Mouse (Mus musculus): ENCODE measurements around the gene Txnrd1.

Txnrd1 gene

GRCm38 (mm10) chr10:82833926-82834325 is at the start of gene Txnrd1:
Txnrd1 (plus strand) TSS chr10:82833951.
- no peak for DNase-seq

GRCm38 (mm10) chr10:82789181-82789580 is 44.6 kb upstream of the Txnrd1 start:
- no peak for DNase-seq

- DNase-seq = no peak
Measured at GRCm38 (mm10) chr10:82790504-82790903, 43.2 kb upstream of the Txnrd1 start.

GRCm38 (mm10) chr10:82791713-82792112 is 42.0 kb upstream of the Txnrd1 start:
- DNase-seq = no peak

GRCm38 (mm10) chr10:82792311-82792710 is 41.4 kb upstream of the Txnrd1 start:
- no peak for DNase-seq

- DNase-seq = peak; percentile 70
Measured at GRCm38 (mm10) chr10:82795071-82795731, 38.5 kb upstream of the Txnrd1 start.

GRCm38 (mm10) chr10:82795767-82796166 is 38.0 kb upstream of the Txnrd1 start:
- DNase-seq = no peak

GRCm38 (mm10) chr10:82796471-82797118 is 37.2 kb upstream of the Txnrd1 start:
- DNase-seq = no peak

GRCm38 (mm10) chr10:82797119-82797491 is 36.6 kb upstream of the Txnrd1 start:
- DNase-seq = no peak

- no peak for DNase-seq
Measured at GRCm38 (mm10) chr10:82798312-82798933, 35.3 kb upstream of the Txnrd1 start.

GRCm38 (mm10) chr10:82800094-82800493 is 33.7 kb upstream of the Txnrd1 start:
- DNase-seq = no peak

- DNase-seq = no peak
Measured at GRCm38 (mm10) chr10:82804396-82804795, 29.4 kb upstream of the Txnrd1 start.

GRCm38 (mm10) chr10:82805111-82805510 is 28.6 kb upstream of the Txnrd1 start:
- peak; percentile 70 for DNase-seq

- no peak for DNase-seq
Measured at GRCm38 (mm10) chr10:82806414-82806813, 27.3 kb upstream of the Txnrd1 start.

GRCm38 (mm10) chr10:82807238-82807637 is 26.5 kb upstream of the Txnrd1 start:
- DNase-seq = peak; percentile 25

- DNase-seq = no peak
Measured at GRCm38 (mm10) chr10:82808155-82808554, 25.6 kb upstream of the Txnrd1 start.

GRCm38 (mm10) chr10:82808891-82809290 is 24.9 kb upstream of the Txnrd1 start:
- no peak for DNase-seq

- DNase-seq = no peak
Measured at GRCm38 (mm10) chr10:82809352-82809751, 24.4 kb upstream of the Txnrd1 start.

GRCm38 (mm10) chr10:82811855-82812431 is 21.8 kb upstream of the Txnrd1 start:
- peak; percentile 84 for DNase-seq

- peak; percentile 42 for DNase-seq
Measured at GRCm38 (mm10) chr10:82814096-82814970, 19.4 kb upstream of the Txnrd1 start.

- DNase-seq = no peak
Measured at GRCm38 (mm10) chr10:82816441-82816840, 17.3 kb upstream of the Txnrd1 start.

- DNase-seq = no peak
Measured at GRCm38 (mm10) chr10:82817514-82817913, 16.2 kb upstream of the Txnrd1 start.

- DNase-seq = no peak
Measured at GRCm38 (mm10) chr10:82817936-82818335, 15.8 kb upstream of the Txnrd1 start.

Measured in kidney, postnatal 14 days (tissue).